15 mouse cellular contexts compared by ENCODE assay signal in the genomic region with DNA sequence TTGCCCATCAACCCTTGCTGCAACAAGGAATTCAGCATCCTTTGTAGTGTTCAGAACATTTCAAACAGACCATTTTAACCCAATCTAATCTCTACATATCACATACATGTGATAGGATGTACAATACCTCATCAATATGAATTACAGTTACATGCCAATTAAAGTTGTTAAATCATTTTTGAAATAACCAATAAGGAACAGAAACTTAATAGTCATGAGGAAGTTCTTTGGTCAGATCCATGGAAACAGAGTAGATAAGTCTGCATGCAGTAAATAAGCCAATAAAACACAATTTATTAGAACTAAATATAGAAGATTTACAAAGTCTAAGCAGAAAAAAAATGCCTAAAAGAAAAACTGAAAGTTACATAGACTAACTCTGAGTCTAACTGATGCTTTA.
"Had no signal": no experiment of that assay in that cellular context is flagged by ENCODE, and none has a peak within 500 bp of the region (broad histone marks: within the 10 kb centered on the region; RNA-seq: fewer than 3 reads in every experiment).

No protein-coding gene starts in this region.

- H3K4me3 ChIP-seq: neural tube, embryonic 15.5 days; stomach, embryonic 15.5 days had no signal

- H3K4me1 ChIP-seq: neural tube, embryonic 15.5 days; stomach, embryonic 15.5 days had no signal

- H3K27me3 ChIP-seq: neural tube, embryonic 15.5 days; stomach, embryonic 15.5 days had no signal

- H3K27ac ChIP-seq: neural tube, embryonic 15.5 days; stomach, embryonic 15.5 days; stomach, postnatal 0 days had no signal

- H3K9me3 ChIP-seq: neural tube, embryonic 15.5 days; stomach, embryonic 15.5 days had no signal

- DNase-seq: retina, postnatal 1 day; right cerebral cortex, adult 18-20 months; right cerebral cortex, postnatal 14 days; right cerebral cortex, postnatal 25 days; right cerebral cortex, postnatal 4 days; spleen, adult 18-20 months; thymus, adult 18-20 months; thymus, adult 2 months; thymus, postnatal 14 days; thymus, postnatal 25 days; thymus, postnatal 36 days; thymus, postnatal 4 days had no signal

- H3K36me3 ChIP-seq: neural tube, embryonic 15.5 days; stomach, embryonic 15.5 days had no signal

- H3K4me2 ChIP-seq: neural tube, embryonic 15.5 days; stomach, embryonic 15.5 days had no signal

- H3K9ac ChIP-seq: neural tube, embryonic 15.5 days; stomach, embryonic 15.5 days had no signal
